Mouse (Mus musculus) bone marrow macrophage, adult 2 months (primary cell): Measurements from ENCODE around the gene Scpep1.
"Not testable (repeated sequence)": the region's sequence is repeated elsewhere in the genome, so short reads cannot be mapped to it uniquely, and the experiment has no call there.

ENCODE experiments used
- CTCF ChIP-seq: IDR thresholded peaks from 2 replicates; pipeline ENCODE4 v1.5.1; 2012; ENCODE audit warnings: low read depth, mild to moderate bottlenecking, low read length, moderate library complexity
- POLR2A ChIP-seq: IDR thresholded peaks from 2 replicates; pipeline ENCODE4 v1.6.1; 2012; ENCODE audit warnings: mild to moderate bottlenecking, low read depth, low read length, borderline replicate concordance

DNA sequence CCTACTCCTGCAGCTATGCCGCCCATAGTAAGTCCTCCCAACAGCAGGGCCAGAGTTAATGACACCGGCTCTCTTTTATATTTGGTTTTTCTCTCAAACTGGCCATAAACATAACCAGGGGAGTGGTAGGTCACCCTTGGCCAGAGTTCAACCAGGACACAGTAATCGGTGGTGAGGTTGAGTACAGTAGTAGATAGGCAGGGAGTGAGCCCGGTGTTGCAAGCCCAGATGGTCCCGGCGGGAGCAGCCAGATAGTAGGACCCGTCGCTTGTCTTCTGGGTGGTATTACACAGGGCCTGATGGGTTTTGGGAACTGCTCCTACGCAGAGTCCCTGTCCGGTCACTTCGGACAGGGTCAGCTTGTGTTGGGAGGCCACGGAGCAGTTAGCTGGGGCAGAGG lies 63.8 kb downstream of the Scpep1 start:
- TF ChIP-seq POLR2A, CTCF: not testable (repeated sequence)
